Mouse (Mus musculus): ENCODE data around the gene St7. TPM values are rescaled to one million over a fixed set of nuclear protein-coding genes. Genes with fewer than 3 reads are reported as not detected.

St7 gene
- polyA plus RNA-seq, 1 experiment: 4.4 TPM

- Histone ChIP-seq H3K4me1 (ENCODE audit: control insufficient read depth, insufficient read depth, insufficient read length) (no peaks in the 10 kb centered on the region), H3K27me3 (ENCODE audit: control insufficient read depth, insufficient read depth, low read length) (no peaks in the 10 kb centered on the region), H3K27ac (ENCODE audit: insufficient read depth, low read length) (no peak overlapping the region), H3K36me3 (ENCODE audit: control insufficient read depth, insufficient read depth, low read length) (no peaks in the 10 kb centered on the region), H3K4me3 (ENCODE audit: extremely low read depth, insufficient read depth, insufficient read length) (no peak overlapping the region)
- 78% methylated on average over 9 of the region's 9 CpGs for WGBS
- TF ChIP-seq POLR2A (IDR thresholded peaks at IDR 0.05; ENCODE audit: low read depth, low read length) (no peak), CTCF (IDR thresholded peaks at IDR 0.05; ENCODE audit: extremely low read depth, insufficient read depth, insufficient read length, insufficient replicate concordance) (no peak)
- DNase-seq (ENCODE audit: low read depth in 1 of 2, low spot score in 2 of 2): no peak
Observed at GRCm38 (mm10) chr6:17727891-17728790, 35.4 kb downstream of the St7 start.

- Histone ChIP-seq H3K27me3 (ENCODE audit: control insufficient read depth, insufficient read depth, low read length) (no peaks in the 10 kb centered on the region), H3K4me1 (ENCODE audit: control insufficient read depth, insufficient read depth, insufficient read length) (no peaks in the 10 kb centered on the region), H3K4me3 (ENCODE audit: extremely low read depth, insufficient read depth, insufficient read length) (no peak overlapping the region), H3K36me3 (ENCODE audit: control insufficient read depth, insufficient read depth, low read length) (no peaks in the 10 kb centered on the region), H3K27ac (ENCODE audit: insufficient read depth, low read length) (no peak overlapping the region)
- no peak for DNase-seq (ENCODE audit: low read depth in 1 of 2, low spot score in 2 of 2)
- TF ChIP-seq POLR2A (IDR thresholded peaks at IDR 0.05; ENCODE audit: low read depth, low read length): no peak
- no peak for TF ChIP-seq CTCF (IDR thresholded peaks at IDR 0.05; ENCODE audit: extremely low read depth, insufficient read depth, insufficient read length, insufficient replicate concordance)
- WGBS: 96% methylated on average over 6 of the region's 6 CpGs
Observed at GRCm38 (mm10) chr6:17730122-17730521, 37.4 kb downstream of the St7 start.

- no peaks in the 10 kb centered on the region for H3K27me3 ChIP-seq (ENCODE audit: control insufficient read depth, insufficient read depth, low read length)
Observed at GRCm38 (mm10) chr6:17731694-17732093, 39.0 kb downstream of the St7 start.

DNA sequence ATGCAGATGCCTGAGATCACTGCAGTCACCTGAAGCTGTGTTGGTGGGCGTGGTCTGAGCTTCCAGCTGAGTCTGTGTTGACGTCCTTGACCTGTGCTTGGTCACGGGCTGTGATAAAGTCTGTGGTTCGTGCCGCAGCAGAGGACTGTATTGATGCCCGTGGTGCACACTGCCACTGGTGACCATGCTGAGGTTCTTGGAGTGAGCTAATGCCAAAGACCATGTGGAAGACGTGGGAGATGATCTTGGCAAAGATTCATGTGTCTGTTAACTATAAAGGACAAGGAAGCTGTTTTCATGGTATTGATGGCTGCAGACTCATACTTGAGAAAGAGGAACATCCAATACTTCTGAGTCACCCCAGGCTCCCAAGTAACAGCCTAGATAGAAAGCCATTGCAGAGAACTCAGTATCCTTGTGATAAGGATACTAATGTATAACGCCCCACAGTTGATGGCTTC is 41.2 kb downstream of the St7 start:
- no peaks in the 10 kb centered on the region for H3K4me1 ChIP-seq (ENCODE audit: control insufficient read depth, insufficient read depth, insufficient read length)
- H3K27me3 ChIP-seq (ENCODE audit: control insufficient read depth, insufficient read depth, low read length): no peaks in the 10 kb centered on the region
- H3K4me3 ChIP-seq (ENCODE audit: extremely low read depth, insufficient read depth, insufficient read length): no peak overlapping the region
- no peaks in the 10 kb centered on the region for H3K36me3 ChIP-seq (ENCODE audit: control insufficient read depth, insufficient read depth, low read length)
- 76% methylated on average over 8 of the region's 8 CpGs for WGBS
- no peak for TF ChIP-seq CTCF (IDR thresholded peaks at IDR 0.05; ENCODE audit: extremely low read depth, insufficient read depth, insufficient read length, insufficient replicate concordance)
- TF ChIP-seq POLR2A (IDR thresholded peaks at IDR 0.05; ENCODE audit: low read depth, low read length): no peak
- DNase-seq (ENCODE audit: low read depth in 1 of 2, low spot score in 2 of 2): no peak
- H3K27ac ChIP-seq (ENCODE audit: insufficient read depth, low read length): no peak overlapping the region

More at GRCm38 (mm10) chr6:17731694-17732093, 39.0 kb downstream of the St7 start:
- no peak overlapping the region for H3K4me3 ChIP-seq (ENCODE audit: extremely low read depth, insufficient read depth, insufficient read length)
- H3K36me3 ChIP-seq (ENCODE audit: control insufficient read depth, insufficient read depth, low read length): no peaks in the 10 kb centered on the region
- H3K27ac ChIP-seq (ENCODE audit: insufficient read depth, low read length): no peak overlapping the region
- H3K4me1 ChIP-seq (ENCODE audit: control insufficient read depth, insufficient read depth, insufficient read length): no peaks in the 10 kb centered on the region
- WGBS: 71% methylated on average over 5 of the region's 5 CpGs
- TF ChIP-seq CTCF (IDR thresholded peaks at IDR 0.05; ENCODE audit: extremely low read depth, insufficient read depth, insufficient read length, insufficient replicate concordance): no peak
- TF ChIP-seq POLR2A (IDR thresholded peaks at IDR 0.05; ENCODE audit: low read depth, low read length): no peak
- DNase-seq (ENCODE audit: low read depth in 1 of 2, low spot score in 2 of 2): no peak

DNA sequence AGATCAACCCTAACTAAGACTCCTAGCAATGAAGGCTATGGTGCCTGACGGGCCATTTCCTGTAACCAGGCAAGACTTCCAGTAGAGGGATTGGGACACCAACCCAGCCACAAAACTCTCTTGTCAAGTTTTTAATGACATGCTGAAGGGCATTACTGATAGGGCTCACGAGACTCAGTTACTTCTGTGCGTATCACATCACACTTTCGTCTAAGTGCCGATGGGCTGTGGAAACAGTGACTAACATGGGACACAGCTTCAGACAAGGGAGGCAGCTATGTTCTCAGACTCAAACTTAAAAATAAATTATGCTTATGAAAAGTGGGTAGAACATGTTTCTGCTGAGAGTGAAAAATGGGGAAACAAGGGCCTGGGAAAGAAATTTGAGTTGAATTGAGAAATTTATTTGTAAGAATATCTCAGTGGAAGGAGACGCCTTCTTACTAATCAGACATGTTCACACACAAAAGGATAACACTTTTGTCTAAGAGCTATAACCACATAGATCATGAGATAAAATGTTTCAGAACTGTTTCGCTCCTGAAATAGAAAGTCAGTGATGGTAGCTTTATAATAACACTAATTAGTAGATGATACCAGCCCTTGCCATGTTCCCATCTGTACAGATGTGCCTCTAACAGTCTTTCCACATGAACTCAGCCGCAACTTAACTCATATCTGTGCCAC is 44.7 kb downstream of the St7 start:
- Histone ChIP-seq H3K4me1 (ENCODE audit: control insufficient read depth, insufficient read depth, insufficient read length) (no peaks in the 10 kb centered on the region), H3K27me3 (ENCODE audit: control insufficient read depth, insufficient read depth, low read length) (no peaks in the 10 kb centered on the region), H3K27ac (ENCODE audit: insufficient read depth, low read length) (no peak overlapping the region), H3K4me3 (ENCODE audit: extremely low read depth, insufficient read depth, insufficient read length) (no peak overlapping the region), H3K36me3 (ENCODE audit: control insufficient read depth, insufficient read depth, low read length) (no peaks in the 10 kb centered on the region)
- no peak for DNase-seq (ENCODE audit: low read depth in 1 of 2, low spot score in 2 of 2)
- no peak for TF ChIP-seq CTCF (IDR thresholded peaks at IDR 0.05; ENCODE audit: extremely low read depth, insufficient read depth, insufficient read length, insufficient replicate concordance)
- TF ChIP-seq POLR2A (IDR thresholded peaks at IDR 0.05; ENCODE audit: low read depth, low read length): no peak
- 70% methylated on average over 8 of the region's 8 CpGs for WGBS

DNA sequence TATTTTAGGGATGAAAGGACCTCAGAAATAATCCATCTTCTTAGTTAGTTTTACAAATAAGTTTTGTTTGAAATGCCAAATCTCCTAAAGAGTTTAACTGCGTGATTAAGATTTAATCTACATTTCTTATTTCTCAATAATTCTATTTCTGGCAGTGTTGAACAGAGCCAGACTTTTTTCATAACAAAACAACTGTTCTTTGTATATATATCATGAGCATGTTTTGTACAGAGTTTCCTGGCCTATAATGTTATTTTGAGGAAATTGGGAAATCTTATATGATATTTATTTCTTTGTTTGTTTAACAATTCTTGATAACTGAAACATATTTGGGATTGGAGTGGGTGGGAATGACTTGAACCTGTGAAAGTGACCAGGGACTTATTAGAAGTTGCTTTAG is 47.4 kb downstream of the St7 start:
- Histone ChIP-seq H3K36me3 (ENCODE audit: control insufficient read depth, insufficient read depth, low read length) (no peaks in the 10 kb centered on the region), H3K27me3 (ENCODE audit: control insufficient read depth, insufficient read depth, low read length) (no peaks in the 10 kb centered on the region), H3K27ac (ENCODE audit: insufficient read depth, low read length) (no peak overlapping the region), H3K4me3 (ENCODE audit: extremely low read depth, insufficient read depth, insufficient read length) (no peak overlapping the region), H3K4me1 (ENCODE audit: control insufficient read depth, insufficient read depth, insufficient read length) (no peaks in the 10 kb centered on the region)
- 88% methylated on average over 1 of the region's 1 CpGs for WGBS
- no peak for DNase-seq (ENCODE audit: low read depth in 1 of 2, low spot score in 2 of 2)
- TF ChIP-seq CTCF (IDR thresholded peaks at IDR 0.05; ENCODE audit: extremely low read depth, insufficient read depth, insufficient read length, insufficient replicate concordance) (no peak), POLR2A (IDR thresholded peaks at IDR 0.05; ENCODE audit: low read depth, low read length) (no peak)
